Mouse (Mus musculus) neural tube, embryonic 12.5 days (tissue): ENCODE results near the gene Csnk1d. TPM values are rescaled to one million over a fixed set of nuclear protein-coding genes. Genes with fewer than 3 reads are reported as not detected.

ENCODE experiments used
- ATAC-seq: fragments of 200-750 bp; cut with Nextera tagmentation; 2 replicates; pipeline ENCODE4 v1.8.0; 2017; ENCODE audit warnings: low read depth, mild to moderate bottlenecking, moderate TSS enrichment, moderate library complexity; ENCODE audit not compliant: low FRiP score
- H3K27ac ChIP-seq: fragments of 300-500 bp; sonication (generic); 2 replicates; pipeline ENCODE4 v1.5.1; 2016
- H3K27me3 ChIP-seq: fragments of 300-500 bp; sonication (generic); replicated peaks from 2 replicates; pipeline ENCODE4 v1.6.1; 2016; ENCODE audit warnings: mild to moderate bottlenecking
- H3K36me3 ChIP-seq: fragments of 300-500 bp; sonication (generic); 2 replicates; pipeline ENCODE4 v1.6.1; 2016; ENCODE audit warnings: mild to moderate bottlenecking
- H3K4me1 ChIP-seq: fragments of 300-500 bp; sonication (generic); 2 replicates; pipeline ENCODE4 v1.6.1; 2016
- H3K4me2 ChIP-seq: fragments of 300-500 bp; sonication (generic); replicated peaks from 2 replicates; pipeline ENCODE4 v1.6.1; 2016; ENCODE audit warnings: mild to moderate bottlenecking
- H3K4me3 ChIP-seq: fragments of 300-500 bp; sonication (generic); 2 replicates; pipeline ENCODE4 v1.5.1; 2016
- H3K9ac ChIP-seq: fragments of 300-500 bp; sonication (generic); 2 replicates; pipeline ENCODE4 v1.6.1; 2016; ENCODE audit warnings: mild to moderate bottlenecking
- H3K9me3 ChIP-seq: fragments of 300-500 bp; sonication (generic); 2 replicates; pipeline ENCODE4 v1.6.1; 2016; ENCODE audit warnings: mild to moderate bottlenecking
- WGBS: fragments of 180-500 bp; shearing (Covaris S2); methylation state at CpG from one replicate; pipeline ENCODE4 v1.1.7; 2016; 5-methylcytosine and 5-hydroxymethylcytosine counted together
- polyA plus RNA-seq: library from polyadenylated mRNA; unstranded; fragments of >200 nt; fragmentation: Nextera tagmentation; extraction: Ambion mirVana; gene quantifications from 2 replicates; pipeline ENCODE4 v1.2.1, GENCODE M21; 2016

Csnk1d gene
- polyA plus RNA-seq, result 157 TPM in 2 replicates

- peak; percentile 89 for ATAC-seq
- Histone ChIP-seq H3K4me2 (peak within 1 kb of the TSS; percentile 88), H3K9me3 (no peaks in the 10 kb centered on the region), H3K9ac (peak within 1 kb of the TSS; percentile 100), H3K4me3 (peak within 1 kb of the TSS; percentile 100), H3K4me1 (peaks cover 32% of the 10 kb centered on the region), H3K36me3 (peaks cover 9% of the 10 kb centered on the region; the same call in 1 of the 2 replicates), H3K27me3 (no peaks in the 10 kb centered on the region), H3K27ac (peak within 1 kb of the TSS; percentile 87)
- WGBS, result under 1% methylated on average over 59 of the region's 59 CpGs
Measured at GRCm38 (mm10) chr11:120990951-120991526, at the start of gene Csnk1d. Gene Csnk1d (minus strand): TSS chr11:120991330.

GRCm38 (mm10) chr11:121039302-121039701 is 48.2 kb upstream of the Csnk1d start, which contains the start of gene Cd7:
Gene Cd7 (minus strand): TSS chr11:121039418.
- no peak within 1 kb of the TSS for H3K27ac ChIP-seq
- 72% methylated on average over 5 of the region's 5 CpGs for WGBS
- H3K4me2 ChIP-seq, result no peak within 1 kb of the TSS
- H3K27me3 ChIP-seq, result no peaks in the 10 kb centered on the region
- no peaks in the 10 kb centered on the region for H3K36me3 ChIP-seq
- no peak for ATAC-seq
- no peak within 1 kb of the TSS for H3K9ac ChIP-seq
- H3K9me3 ChIP-seq, result no peaks in the 10 kb centered on the region
- H3K4me1 ChIP-seq, result no peaks in the 10 kb centered on the region
- H3K4me3 ChIP-seq, result no peak within 1 kb of the TSS

GRCm38 (mm10) chr11:121038366-121039240 is 47.5 kb upstream of the Csnk1d start:
- no peak overlapping the region for H3K4me2 ChIP-seq
- no peaks in the 10 kb centered on the region for H3K36me3 ChIP-seq
- no peak overlapping the region for H3K27ac ChIP-seq
- H3K9me3 ChIP-seq, result no peaks in the 10 kb centered on the region
- no peaks in the 10 kb centered on the region for H3K27me3 ChIP-seq
- no peak overlapping the region for H3K4me3 ChIP-seq
- 87% methylated on average over 11 of the region's 11 CpGs for WGBS
- no peak for ATAC-seq
- H3K4me1 ChIP-seq, result no peaks in the 10 kb centered on the region
- no peak overlapping the region for H3K9ac ChIP-seq

- no peak for ATAC-seq
- WGBS, result 87% methylated on average over 5 of the region's 5 CpGs
Measured at GRCm38 (mm10) chr11:121033118-121033517, 42.0 kb upstream of the Csnk1d start.

GRCm38 (mm10) chr11:121027259-121027658 is 36.1 kb upstream of the Csnk1d start:
- Histone ChIP-seq H3K4me2 (no peak overlapping the region), H3K9me3 (no peaks in the 10 kb centered on the region), H3K27me3 (no peaks in the 10 kb centered on the region), H3K9ac (no peak overlapping the region), H3K27ac (no peak overlapping the region), H3K4me3 (no peak overlapping the region), H3K4me1 (no peaks in the 10 kb centered on the region), H3K36me3 (no peaks in the 10 kb centered on the region)
- ATAC-seq, result no peak
- WGBS, result 89% methylated on average over 7 of the region's 7 CpGs

More at GRCm38 (mm10) chr11:121033118-121033517, 42.0 kb upstream of the Csnk1d start:
- no peak overlapping the region for H3K4me3 ChIP-seq
- no peak overlapping the region for H3K4me2 ChIP-seq
- no peaks in the 10 kb centered on the region for H3K36me3 ChIP-seq
- no peaks in the 10 kb centered on the region for H3K27me3 ChIP-seq
- H3K27ac ChIP-seq, result no peak overlapping the region
- no peaks in the 10 kb centered on the region for H3K4me1 ChIP-seq
- no peak overlapping the region for H3K9ac ChIP-seq
- H3K9me3 ChIP-seq, result no peaks in the 10 kb centered on the region

GRCm38 (mm10) chr11:121024163-121024562 is 33.0 kb upstream of the Csnk1d start:
- H3K27me3 ChIP-seq, result no peaks in the 10 kb centered on the region
- no peak for ATAC-seq
- H3K36me3 ChIP-seq, result no peaks in the 10 kb centered on the region
- no peak overlapping the region for H3K4me3 ChIP-seq
- no peaks in the 10 kb centered on the region for H3K9me3 ChIP-seq
- 79% methylated on average over 6 of the region's 6 CpGs for WGBS
- H3K27ac ChIP-seq, result no peak overlapping the region
- H3K4me1 ChIP-seq, result no peaks in the 10 kb centered on the region
- H3K4me2 ChIP-seq, result no peak overlapping the region
- H3K9ac ChIP-seq, result no peak overlapping the region

- ATAC-seq, result no peak
- H3K27me3 ChIP-seq, result no peaks in the 10 kb centered on the region
- WGBS, result 86% methylated on average over 5 of the region's 5 CpGs
- H3K4me1 ChIP-seq, result no peaks in the 10 kb centered on the region
- H3K4me3 ChIP-seq, result no peak overlapping the region
- no peak overlapping the region for H3K27ac ChIP-seq
- H3K4me2 ChIP-seq, result no peak overlapping the region
- H3K9me3 ChIP-seq, result no peaks in the 10 kb centered on the region
- H3K36me3 ChIP-seq, result no peaks in the 10 kb centered on the region
- H3K9ac ChIP-seq, result no peak overlapping the region
Measured at GRCm38 (mm10) chr11:121019501-121019900, 28.4 kb upstream of the Csnk1d start.

GRCm38 (mm10) chr11:121017703-121018102 is 26.6 kb upstream of the Csnk1d start:
- no peaks in the 10 kb centered on the region for H3K9me3 ChIP-seq
- no peak overlapping the region for H3K9ac ChIP-seq
- H3K27me3 ChIP-seq, result no peaks in the 10 kb centered on the region
- no peaks in the 10 kb centered on the region for H3K4me1 ChIP-seq
- H3K27ac ChIP-seq, result no peak overlapping the region
- WGBS, result 48% methylated on average over 3 of the region's 3 CpGs
- H3K36me3 ChIP-seq, result no peaks in the 10 kb centered on the region
- no peak overlapping the region for H3K4me3 ChIP-seq
- no peak overlapping the region for H3K4me2 ChIP-seq
- ATAC-seq, result 0 out of 2 replicates have a peak, but pooled peaks have one; percentile 21

GRCm38 (mm10) chr11:121015472-121015871 is 24.3 kb upstream of the Csnk1d start:
- WGBS, result 74% methylated on average over 6 of the region's 6 CpGs
- ATAC-seq, result no peak
- no peaks in the 10 kb centered on the region for H3K4me1 ChIP-seq
- no peaks in the 10 kb centered on the region for H3K36me3 ChIP-seq
- no peaks in the 10 kb centered on the region for H3K9me3 ChIP-seq
- H3K4me3 ChIP-seq, result no peak overlapping the region
- 0 out of 2 replicates have a peak overlapping the region, but pooled peaks have one; percentile 24 for H3K4me2 ChIP-seq
- H3K27ac ChIP-seq, result no peak overlapping the region
- no peak overlapping the region for H3K9ac ChIP-seq
- no peaks in the 10 kb centered on the region for H3K27me3 ChIP-seq

- WGBS, result 60% methylated on average over 19 of the region's 19 CpGs
Measured at GRCm38 (mm10) chr11:121014896-121015300, 23.8 kb upstream of the Csnk1d start.

GRCm38 (mm10) chr11:121013656-121014055 is 22.5 kb upstream of the Csnk1d start:
- H3K9ac ChIP-seq, result no peak overlapping the region
- H3K4me3 ChIP-seq, result no peak overlapping the region
- no peak overlapping the region for H3K4me2 ChIP-seq
- H3K4me1 ChIP-seq, result no peaks in the 10 kb centered on the region
- no peak overlapping the region for H3K27ac ChIP-seq
- no peak for ATAC-seq
- no peaks in the 10 kb centered on the region for H3K36me3 ChIP-seq
- 86% methylated on average over 7 of the region's 7 CpGs for WGBS
- H3K27me3 ChIP-seq, result no peaks in the 10 kb centered on the region
- no peaks in the 10 kb centered on the region for H3K9me3 ChIP-seq

More at GRCm38 (mm10) chr11:121014896-121015300, 23.8 kb upstream of the Csnk1d start:
- no peaks in the 10 kb centered on the region for H3K4me1 ChIP-seq
- H3K4me2 ChIP-seq, result peak overlapping the region; percentile 24; the same call in 1 of the 2 replicates
- no peaks in the 10 kb centered on the region for H3K9me3 ChIP-seq
- no peak overlapping the region for H3K27ac ChIP-seq
- ATAC-seq, result no peak
- no peak overlapping the region for H3K9ac ChIP-seq
- H3K36me3 ChIP-seq, result no peaks in the 10 kb centered on the region
- H3K27me3 ChIP-seq, result no peaks in the 10 kb centered on the region
- no peak overlapping the region for H3K4me3 ChIP-seq

GRCm38 (mm10) chr11:121010044-121010755 is 19.1 kb upstream of the Csnk1d start:
- ATAC-seq, result no peak
- no peak overlapping the region for H3K27ac ChIP-seq
- H3K27me3 ChIP-seq, result no peaks in the 10 kb centered on the region
- H3K36me3 ChIP-seq, result no peaks in the 10 kb centered on the region
- 88% methylated on average over 3 of the region's 3 CpGs for WGBS
- H3K4me3 ChIP-seq, result no peak overlapping the region
- H3K9me3 ChIP-seq, result no peaks in the 10 kb centered on the region
- H3K4me1 ChIP-seq, result no peaks in the 10 kb centered on the region
- no peak overlapping the region for H3K9ac ChIP-seq
- H3K4me2 ChIP-seq, result no peak overlapping the region
